Mouse (Mus musculus) heart, postnatal 0 days (tissue): Measurements from ENCODE around the gene Cep164. TPM values are rescaled to one million over a fixed set of nuclear protein-coding genes. Genes with fewer than 3 reads are reported as not detected.

Experiments
- ATAC-seq: fragments of 200-750 bp; cut with Nextera tagmentation; 2 replicates; pipeline ENCODE4 v1.8.0; 2017; ENCODE audit warnings: low read depth, moderate number of reproducible peaks, moderate library complexity; ENCODE audit not compliant: insufficient read depth
- DNase-seq: peaks from one replicate; pipeline ENCODE4 v3.0.0-alpha.2; 2016; ENCODE audit warnings: low spot score
- H3K27ac ChIP-seq: fragments of 300-500 bp; sonication (generic); 2 replicates; pipeline ENCODE4 v1.5.1; 2014; ENCODE audit warnings: low read depth, mild to moderate bottlenecking
- H3K27me3 ChIP-seq: fragments of 300-500 bp; sonication (generic); 2 replicates; pipeline ENCODE4 v1.6.1; 2014; ENCODE audit warnings: low read length, mixed read lengths; ENCODE audit not compliant: control insufficient read depth, insufficient read depth
- H3K36me3 ChIP-seq: fragments of 300-500 bp; sonication (generic); replicated peaks from 2 replicates; pipeline ENCODE4 v1.6.1; 2014; ENCODE audit warnings: low read length, mixed read lengths; ENCODE audit not compliant: control insufficient read depth, insufficient read depth
- H3K4me1 ChIP-seq: fragments of 300-500 bp; sonication (generic); 2 replicates; pipeline ENCODE4 v1.6.1; 2014; ENCODE audit warnings: antibody characterized with exemption; ENCODE audit not compliant: control insufficient read depth, insufficient read depth
- H3K4me2 ChIP-seq: fragments of 300-500 bp; sonication (generic); 2 replicates; pipeline ENCODE4 v1.6.1; 2014; ENCODE audit warnings: low read depth, mild to moderate bottlenecking, low read length, moderate library complexity
- H3K4me3 ChIP-seq: fragments of 300-500 bp; sonication (generic); 2 replicates; pipeline ENCODE4 v1.5.1; 2014; ENCODE audit warnings: low read depth, low read length
- H3K9ac ChIP-seq: fragments of 300-500 bp; sonication (generic); replicated peaks from 2 replicates; pipeline ENCODE4 v1.6.1; 2014; ENCODE audit warnings: low read depth, low read length, mixed read lengths
- H3K9me3 ChIP-seq: fragments of 300-500 bp; sonication (generic); replicated peaks from 2 replicates; pipeline ENCODE4 v1.6.1; 2016; ENCODE audit warnings: low read length; ENCODE audit not compliant: control insufficient read depth
- CTCF ChIP-seq: IDR thresholded peaks from 2 replicates; pipeline ENCODE4 v1.5.1; 2016; ENCODE audit warnings: antibody characterized with exemption, control low read depth, low read depth
- EP300 ChIP-seq: IDR thresholded peaks from 2 replicates; pipeline ENCODE4 v1.6.1; 2016; ENCODE audit warnings: antibody characterized with exemption, low read depth
- WGBS: fragments of 180-500 bp; shearing (Covaris S2); extraction: QIAGEN DNeasy Blood & Tissue Kit; methylation state at CpG from one replicate; pipeline ENCODE4 v1.1.7; 2014; 5-methylcytosine and 5-hydroxymethylcytosine counted together
- polyA plus RNA-seq: library from polyadenylated mRNA; unstranded; fragments of >200 nt; fragmentation: Nextera tagmentation; extraction: Ambion mirVana; gene quantifications from 2 replicates; pipeline ENCODE4 v1.2.1, GENCODE M21; 2015
- total RNA-seq: library from RNA; depleted of rRNA; stranded (reverse); fragments of >200 nt; gene quantifications from 2 replicates; pipeline ENCODE4 v1.2.3, GENCODE M21; 2014; ENCODE audit warnings: low replicate concordance; rRNA removed

The Cep164 gene
- total and polyA plus RNA-seq, 2 experiments from 2014 or later: 7.0 to 29.8 TPM

DNA sequence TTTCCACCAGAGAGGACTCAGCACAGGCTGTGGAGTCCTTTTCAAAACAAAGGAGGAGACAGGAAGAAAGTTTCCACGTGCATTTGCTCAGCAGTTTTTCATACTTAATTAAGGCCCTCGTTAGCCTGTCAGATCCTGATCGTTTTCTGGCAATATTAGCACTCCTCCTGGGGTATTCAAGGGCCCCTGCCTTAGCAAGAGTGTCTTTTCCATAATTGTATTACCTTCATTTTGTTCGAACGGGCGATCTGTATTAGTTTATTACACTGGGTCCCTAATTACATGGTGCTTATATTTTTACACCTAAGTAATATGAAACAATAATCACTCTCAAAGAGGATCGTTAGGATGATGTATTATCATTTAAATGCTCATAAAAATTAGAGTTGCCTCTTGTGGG lies 108.5 kb downstream of the Cep164 start:
- H3K27me3 ChIP-seq: no peaks in the 10 kb centered on the region
- no peaks in the 10 kb centered on the region for H3K36me3 ChIP-seq
- H3K4me2 ChIP-seq: no peak overlapping the region
- TF ChIP-seq CTCF (no peak), EP300 (no peak)
- H3K27ac ChIP-seq: no peak overlapping the region
- WGBS: 62% methylated on average over 7 of the region's 7 CpGs
- H3K9me3 ChIP-seq: no peaks in the 10 kb centered on the region
- DNase-seq: no peak
- no peak for ATAC-seq
- no peaks in the 10 kb centered on the region for H3K4me1 ChIP-seq
- no peak overlapping the region for H3K9ac ChIP-seq
- H3K4me3 ChIP-seq: no peak overlapping the region

Other genes starting within 250 kb of the Cep164 start
- gene Bace1, start 9.9 kb upstream of the Cep164 start, total RNA-seq: 29.0 and 52.6 TPM in 2 replicates
- 16.7 and 17.8 TPM in 2 replicates for gene Bace1, start 9.9 kb upstream of the Cep164 start, polyA plus RNA-seq
- 31.7 and 57.1 TPM in 2 replicates for gene Pcsk7, start 77.8 kb upstream of the Cep164 start, total RNA-seq
- gene Pcsk7, start 77.8 kb upstream of the Cep164 start, polyA plus RNA-seq: 12.0 and 15.0 TPM in 2 replicates
- 27.4 and 42.9 TPM in 2 replicates for gene Rnf214, start 78.2 kb upstream of the Cep164 start, total RNA-seq
- gene Rnf214, start 78.2 kb upstream of the Cep164 start, polyA plus RNA-seq: 30.5 and 32.4 TPM in 2 replicates
- gene Tagln, start 107.4 kb upstream of the Cep164 start, total RNA-seq: 65.0 and 610 TPM in 2 replicates
- gene Tagln, start 107.4 kb upstream of the Cep164 start, polyA plus RNA-seq: 54.5 and 65.2 TPM in 2 replicates
- gene Sidt2, start 126.6 kb upstream of the Cep164 start, total RNA-seq: 78.4 and 80.3 TPM in 2 replicates
- gene Sidt2, start 126.6 kb upstream of the Cep164 start, polyA plus RNA-seq: 29.9 and 31.4 TPM in 2 replicates
- 41.0 and 50.3 TPM in 2 replicates for gene Pafah1b2, start 184.0 kb upstream of the Cep164 start, total RNA-seq
- 83.6 and 92.8 TPM in 2 replicates for gene Pafah1b2, start 184.0 kb upstream of the Cep164 start, polyA plus RNA-seq
- gene Sik3, start 184.1 kb upstream of the Cep164 start, total RNA-seq: 35.3 and 49.3 TPM in 2 replicates
- 12.2 and 13.1 TPM in 2 replicates for gene Sik3, start 184.1 kb upstream of the Cep164 start, polyA plus RNA-seq